Mouse (Mus musculus) cortical plate, adult 2 months (tissue): ENCODE data around the gene Sstr2.

Experiments used
- CTCF ChIP-seq: fragments of 200-500 bp; IDR thresholded peaks from 2 replicates; pipeline ENCODE4 v1.5.1; 2011; ENCODE audit warnings: mild to moderate bottlenecking, control low read depth, low read length; ENCODE audit not compliant: insufficient read depth; ENCODE audit errors: extremely low read depth
- POLR2A ChIP-seq: fragments of 200-500 bp; IDR thresholded peaks from 2 replicates; pipeline ENCODE4 v1.6.1; 2011; ENCODE audit warnings: mild to moderate bottlenecking, low read length, control low read depth; ENCODE audit not compliant: insufficient read depth; ENCODE audit errors: extremely low read depth

GRCm38 (mm10) chr11:113614476-113614875 lies 4.7 kb upstream of the Sstr2 start:
- no peak for TF ChIP-seq CTCF
- no peak for TF ChIP-seq POLR2A
